Mouse (Mus musculus) cerebellum, adult 9-10 months (tissue): Measurements from ENCODE around the gene Ces3a.
A peak's percentile ranks its signal among the peaks of the same experiment; 100 is the strongest.
"Not testable (repeated sequence)": the region's sequence is repeated elsewhere in the genome, so short reads cannot be mapped to it uniquely, and the experiment has no call there.

Experiments used
- DNase-seq: peaks from one replicate; pipeline ENCODE4 v3.0.0; 2022

Gene Ces3a

DNA sequence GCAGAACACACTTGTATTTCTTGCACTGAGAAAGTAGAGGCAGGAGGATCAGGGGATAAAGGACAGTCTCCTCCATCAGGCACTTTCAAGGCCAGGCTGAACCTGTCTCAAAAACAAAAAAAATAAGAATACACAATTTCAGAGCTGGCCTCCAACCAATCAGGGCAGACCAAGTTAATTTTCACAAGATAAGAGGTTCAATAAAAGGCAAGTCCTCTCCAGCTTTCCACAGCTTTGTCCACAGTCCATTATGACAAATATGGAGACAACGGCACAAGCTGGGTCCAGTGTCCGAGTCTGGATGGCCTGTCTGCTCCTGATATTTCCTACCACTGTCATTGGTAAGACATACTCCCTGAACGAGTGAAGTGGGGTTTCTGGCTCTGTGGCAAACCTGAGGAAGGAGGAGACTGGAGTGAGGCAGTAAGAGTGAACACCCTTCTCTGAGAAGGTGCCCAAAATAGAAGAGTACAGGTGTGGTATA is at the start of gene Ces3a:
TSS of gene Ces3a (plus strand) at position 231 of the 484 bp plus-strand sequence.
- DNase-seq, result no peak

DNA sequence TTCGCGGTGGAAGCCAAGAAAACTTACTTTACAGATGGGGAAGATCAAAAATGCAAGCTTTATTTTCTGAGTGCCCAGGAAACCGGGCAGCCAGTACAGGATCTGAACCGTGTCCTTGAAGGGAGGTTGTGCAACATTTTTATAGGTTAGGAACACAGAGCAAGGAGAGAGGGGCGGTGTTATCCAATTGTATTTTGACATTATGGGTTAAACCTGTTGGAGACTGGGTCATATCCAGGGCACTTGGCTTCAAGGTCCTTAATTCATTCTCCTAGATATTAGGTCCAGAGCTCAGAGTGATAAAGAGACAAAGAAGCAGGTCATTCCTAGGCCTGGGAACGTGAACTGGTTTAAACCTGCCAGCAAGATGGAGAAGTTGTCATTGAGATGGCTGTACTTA is 49.2 kb upstream of the Ces3a start:
- no peak for DNase-seq

DNA sequence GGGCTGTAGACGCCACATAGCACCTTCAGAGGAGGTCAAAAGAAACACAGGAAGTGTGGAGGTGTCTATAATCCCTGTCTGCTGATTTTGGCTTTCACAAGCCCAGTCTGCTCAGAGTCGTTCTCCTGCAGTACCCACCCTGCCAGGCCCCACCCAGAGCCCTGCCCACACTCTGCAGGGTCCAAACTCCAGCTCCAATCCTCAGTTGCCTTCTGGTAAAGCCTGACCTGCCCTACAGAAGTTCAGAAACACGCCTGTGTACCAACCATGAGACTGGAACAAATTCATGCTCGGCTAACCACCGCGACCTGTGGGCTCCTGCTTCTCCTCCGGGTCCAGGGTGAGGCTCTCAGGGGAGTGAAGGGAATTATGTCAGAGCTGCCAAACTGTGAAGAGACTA is 47.8 kb upstream of the Ces3a start, which contains the start of gene Ces2h:
TSS of gene Ces2h (plus strand) at position 268 of the 400 bp plus-strand sequence.
- no peak for DNase-seq

DNA sequence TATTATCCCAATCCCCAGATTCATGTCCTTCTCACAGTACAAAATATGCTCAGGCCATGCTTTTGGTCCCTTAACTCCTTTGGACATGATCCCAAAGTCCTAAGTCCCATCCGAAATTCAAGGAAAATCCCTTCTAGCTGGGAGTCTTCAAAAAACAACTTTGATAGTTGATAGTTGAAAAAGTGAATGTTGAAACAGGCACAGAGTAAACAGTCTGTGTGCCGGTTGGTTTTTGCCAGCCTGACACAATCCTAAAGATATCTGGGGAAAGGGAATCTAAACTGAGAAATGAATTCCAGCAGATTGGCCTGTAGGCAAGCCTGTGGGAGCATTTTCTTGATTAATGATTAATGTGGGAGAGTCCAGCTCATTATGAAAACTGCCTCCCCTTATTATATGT is 38.4 kb upstream of the Ces3a start:
- DNase-seq, result no peak

DNA sequence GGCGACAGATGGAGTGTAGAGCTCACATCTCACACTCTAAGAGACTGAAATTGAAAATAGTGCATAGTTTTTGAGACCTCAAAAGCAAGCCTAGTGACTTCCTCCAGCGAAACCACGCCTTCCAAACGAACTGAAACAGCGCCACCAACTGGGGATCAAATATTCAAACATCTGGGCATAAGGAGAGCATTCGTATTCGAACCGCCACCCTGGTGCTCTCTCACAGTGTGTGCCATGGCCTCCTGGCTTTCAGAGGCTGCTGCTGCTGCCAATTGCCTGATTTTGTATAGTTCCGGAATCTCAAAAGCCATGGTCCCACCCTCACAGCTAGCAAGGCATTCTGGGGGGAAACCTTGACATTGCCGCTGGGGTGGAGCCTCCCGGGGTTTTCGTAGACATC is 37.3 kb upstream of the Ces3a start:
- DNase-seq, result no peak

DNA sequence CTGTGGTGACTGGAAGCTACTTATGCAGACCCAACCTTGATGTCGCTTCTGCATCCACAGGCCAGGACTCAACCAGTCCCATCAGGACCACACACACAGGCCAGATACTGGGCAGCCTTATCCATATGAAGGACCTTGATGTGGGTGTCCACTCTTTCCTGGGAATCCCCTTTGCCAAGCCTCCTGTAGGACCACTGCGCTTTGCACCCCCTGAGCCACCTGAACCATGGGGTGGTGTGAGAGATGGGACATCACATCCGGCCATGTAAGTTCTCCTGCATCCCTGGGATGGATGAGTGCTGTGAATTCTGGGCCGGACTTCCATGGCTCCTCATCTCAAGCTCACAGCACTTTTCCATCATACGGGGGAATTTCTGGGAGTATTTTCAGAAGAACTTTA is 34.0 kb upstream of the Ces3a start:
- DNase-seq, result no peak

DNA sequence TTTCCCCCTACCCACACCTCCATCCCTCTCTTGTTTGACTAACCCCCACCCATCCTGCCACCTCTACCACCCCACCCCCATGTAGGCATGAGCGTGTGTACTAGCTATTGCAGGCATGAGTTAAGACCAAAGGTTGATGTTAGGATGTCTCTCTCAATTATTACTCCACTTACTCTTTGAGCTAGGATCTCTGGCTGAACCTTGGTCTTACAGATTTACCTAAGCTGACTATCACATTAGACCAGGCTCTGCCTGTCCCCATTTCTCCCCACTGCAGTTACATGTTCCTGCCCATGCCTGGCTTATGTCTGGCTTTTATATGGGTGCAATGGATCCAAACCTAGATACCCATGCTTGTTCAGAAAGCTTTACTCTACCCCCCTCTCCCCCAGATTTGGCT is 26.4 kb upstream of the Ces3a start:
- no peak for DNase-seq

DNA sequence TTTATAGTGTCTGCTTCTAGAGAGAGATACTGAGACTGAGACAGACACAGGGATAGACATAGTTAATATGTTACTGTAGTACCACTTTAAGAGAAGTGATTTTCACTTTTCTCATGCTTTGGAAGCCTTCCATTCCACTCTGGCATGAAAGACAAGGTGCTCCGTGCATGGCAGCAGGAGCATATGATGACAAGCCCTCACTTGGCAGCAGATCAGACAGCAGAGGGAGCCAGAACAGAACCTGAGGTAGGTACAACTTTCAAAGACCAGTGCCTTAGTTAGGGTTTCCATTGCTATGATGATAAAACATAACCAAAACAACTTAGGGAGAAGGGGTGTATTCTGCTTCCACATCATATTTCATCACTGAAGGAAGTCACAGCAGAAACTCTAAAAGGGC is 25.3 kb upstream of the Ces3a start:
- peak; percentile 5 for DNase-seq

DNA sequence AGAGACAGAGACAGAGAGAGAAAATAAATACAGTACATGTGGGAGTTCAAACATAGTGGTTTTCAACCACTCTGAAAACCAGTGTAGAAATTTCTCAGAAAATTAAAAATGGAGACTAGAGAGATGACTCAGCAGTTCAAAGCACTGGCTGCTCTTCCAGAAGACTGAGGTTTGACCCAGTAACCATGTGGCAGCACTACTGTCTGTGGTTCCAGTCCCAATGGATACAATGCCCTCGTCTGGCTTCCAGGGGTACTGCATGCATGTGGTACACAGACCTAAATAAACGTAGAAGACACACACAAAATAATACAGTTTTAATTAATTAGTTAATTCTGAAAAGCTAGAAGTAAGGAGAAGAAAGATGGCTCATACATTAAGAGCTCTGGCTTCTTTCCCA is 23.4 kb upstream of the Ces3a start:
- DNase-seq, result no peak

DNA sequence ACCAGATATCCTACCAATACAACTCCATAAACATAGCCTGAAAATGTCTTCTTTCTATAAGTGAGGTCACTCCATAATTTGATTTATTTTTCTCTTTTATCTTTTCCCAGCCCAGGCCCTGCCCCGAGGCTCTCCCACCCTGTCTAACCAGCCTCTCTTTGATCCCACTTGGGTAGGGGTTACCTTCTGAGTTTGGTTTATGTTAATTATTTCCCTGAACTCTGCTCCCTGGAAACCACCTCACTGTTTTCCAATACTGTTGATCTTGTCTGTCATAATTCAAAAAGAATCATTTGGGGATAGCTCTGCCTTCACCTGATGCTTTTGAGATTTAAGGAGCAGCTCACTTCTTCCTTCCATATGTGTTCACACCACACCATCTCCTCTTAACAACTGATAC is 4.9 kb upstream of the Ces3a start:
- no peak for DNase-seq

DNA sequence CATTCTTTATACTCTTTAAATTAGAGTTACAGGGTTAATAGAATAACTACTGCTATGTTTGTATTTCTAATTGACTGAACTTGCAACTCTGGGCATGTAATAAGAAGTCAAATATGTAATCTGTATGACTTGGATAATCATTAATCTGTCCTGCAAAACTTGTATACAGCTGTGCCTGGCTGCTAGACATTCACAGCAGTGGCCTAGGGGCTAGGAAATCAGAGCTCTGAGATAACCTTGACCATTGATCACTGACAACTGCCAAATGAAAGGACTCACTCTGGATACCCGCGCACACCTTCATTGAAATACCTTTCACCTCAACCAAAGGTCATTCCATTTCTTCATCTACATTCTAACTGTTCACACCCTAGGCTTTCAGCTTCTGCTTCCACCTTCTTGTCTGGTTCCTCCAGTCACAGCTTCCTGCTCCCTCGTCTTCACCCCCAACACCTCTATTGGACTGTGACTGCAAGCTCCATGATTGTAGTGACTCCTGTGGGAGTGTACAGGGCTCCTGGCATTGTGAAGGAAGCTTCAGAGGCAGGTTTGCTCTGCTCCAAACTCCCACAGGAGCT is 2.5 kb upstream of the Ces3a start:
- no peak for DNase-seq

DNA sequence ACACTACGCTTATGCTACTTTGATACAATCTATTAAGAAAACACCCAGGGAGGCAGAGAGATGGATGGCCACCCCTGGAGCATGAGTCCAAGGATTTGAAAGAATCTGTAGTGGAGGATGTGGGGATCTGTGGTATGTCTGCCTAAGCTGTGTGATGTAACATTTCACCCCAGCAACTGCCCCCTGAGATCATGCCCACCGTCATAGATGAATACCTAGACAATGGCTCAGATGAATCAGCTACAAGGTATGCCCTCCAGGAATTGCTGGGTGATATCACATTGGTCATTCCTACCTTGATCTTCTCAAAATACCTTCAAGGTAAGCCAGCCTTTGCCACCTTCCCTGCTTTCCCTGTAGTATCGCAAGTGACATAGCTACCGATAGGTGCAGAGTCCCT is 7.8 kb downstream of the Ces3a start:
- DNase-seq, result no peak

DNA sequence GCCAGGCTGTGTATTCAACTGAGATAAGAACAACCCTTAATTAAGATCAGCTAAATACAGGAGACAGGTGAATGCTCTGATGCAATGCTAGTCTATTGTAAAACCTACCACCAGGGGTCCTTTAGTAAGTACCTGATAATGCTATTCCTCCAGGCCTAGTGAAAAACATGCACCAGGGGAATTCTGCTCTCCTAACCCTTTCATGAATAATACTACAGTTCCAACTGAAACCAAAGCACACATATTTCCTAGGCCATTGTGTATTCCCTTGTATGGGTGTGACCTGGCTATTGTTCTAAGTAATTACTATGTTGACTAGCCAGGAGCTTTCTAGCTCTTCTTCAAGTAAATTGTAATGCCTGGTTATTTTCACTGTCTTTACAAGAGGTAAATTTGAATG is 11.7 kb downstream of the Ces3a start:
- DNase-seq, result no peak

DNA sequence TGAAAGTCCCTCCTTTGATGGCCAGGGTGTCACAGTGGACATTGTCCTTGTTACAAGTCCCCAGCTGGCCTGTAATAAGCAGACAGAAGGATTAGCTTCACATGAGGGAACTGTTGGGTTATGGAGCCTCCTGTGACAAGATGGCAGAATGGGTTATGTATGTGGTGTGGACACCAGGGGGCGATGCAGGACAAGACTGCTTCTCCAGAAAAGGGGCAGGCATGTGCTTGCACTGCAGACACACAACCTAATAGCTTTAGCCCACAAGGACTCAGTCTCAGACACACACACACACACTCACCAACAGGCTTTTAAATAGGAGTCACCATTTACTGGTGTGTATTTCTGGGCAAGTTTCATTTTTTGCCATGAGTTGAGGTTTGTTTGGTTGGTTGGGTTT is 18.4 kb downstream of the Ces3a start:
- peak; percentile 3 for DNase-seq

DNA sequence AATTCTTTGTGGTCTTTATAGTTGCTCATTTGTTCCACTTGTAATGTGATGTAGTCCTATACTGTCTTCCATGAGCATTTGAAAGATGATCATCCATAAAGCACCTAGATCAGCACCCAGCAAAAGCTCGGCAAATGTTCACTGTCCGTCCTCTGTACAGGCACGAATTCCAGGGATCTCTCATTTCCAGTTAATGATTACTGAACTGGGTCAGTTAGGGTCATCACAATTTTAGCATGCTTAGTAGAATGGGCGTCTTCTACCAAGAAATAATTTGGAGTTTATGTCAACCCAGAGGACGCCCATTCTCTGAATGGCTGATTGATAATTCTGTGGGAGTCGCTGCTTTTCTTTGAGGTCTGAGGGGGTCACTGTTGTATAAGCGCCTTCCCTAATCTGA is 19.5 kb downstream of the Ces3a start:
- not testable (repeated sequence) for DNase-seq

DNA sequence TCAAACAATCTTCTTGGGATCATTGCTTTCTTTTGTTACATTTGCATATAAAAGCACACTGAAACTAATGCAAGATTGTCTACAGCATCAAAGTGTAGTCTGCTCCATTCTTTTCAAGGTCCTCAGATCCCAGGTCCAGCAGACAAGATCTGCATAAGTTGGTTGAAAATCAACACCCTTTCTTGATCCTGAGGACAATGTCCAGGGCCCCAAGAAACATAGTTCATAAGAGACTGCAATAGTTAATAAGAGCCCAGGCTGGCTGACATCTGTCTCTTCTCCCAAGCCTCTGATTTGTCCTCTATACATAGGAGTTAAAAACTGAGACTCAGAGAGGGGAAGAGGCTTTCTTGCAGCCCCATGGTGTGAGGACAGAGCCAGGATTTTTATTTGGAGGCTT is 20.6 kb downstream of the Ces3a start:
- no peak for DNase-seq

DNA sequence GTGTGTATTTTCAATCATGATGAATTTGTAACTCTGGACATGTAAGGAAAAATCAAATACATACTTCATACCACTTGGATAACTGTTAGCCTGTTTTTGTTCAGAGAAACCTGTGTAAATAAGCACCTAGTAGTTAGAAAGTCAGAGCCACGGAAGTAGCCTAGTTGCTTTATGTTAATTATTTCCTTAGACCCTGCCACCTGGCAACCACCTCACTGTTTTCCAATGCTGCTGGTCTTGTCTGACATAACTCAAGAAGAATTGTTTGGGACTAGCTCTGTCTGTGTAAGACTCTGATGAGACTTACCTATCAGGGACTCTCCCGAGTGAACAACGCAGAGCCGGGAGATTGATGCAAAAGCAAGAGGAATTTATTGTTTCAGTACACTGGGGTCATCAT is 28.2 kb downstream of the Ces3a start:
- no peak for DNase-seq

DNA sequence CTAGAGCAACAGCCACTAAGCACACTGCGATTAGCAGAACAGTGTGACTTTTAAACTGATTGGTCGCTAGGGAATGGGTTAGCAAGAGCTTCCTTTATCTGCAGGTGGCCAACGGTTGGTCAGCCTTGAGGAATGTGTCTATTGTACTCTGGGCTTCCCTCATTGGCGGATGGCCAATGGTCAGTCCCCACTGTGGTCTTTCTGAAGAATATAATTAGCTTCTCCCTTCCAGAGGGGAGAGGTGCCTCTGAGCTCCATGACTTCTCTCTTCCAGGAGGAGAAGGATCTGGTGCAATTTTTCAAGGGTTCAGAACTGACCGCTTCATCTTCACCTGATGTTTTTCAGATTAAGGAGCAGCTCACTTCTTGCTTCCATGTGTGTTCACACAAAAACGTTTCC is 28.7 kb downstream of the Ces3a start:
- DNase-seq, result no peak

DNA sequence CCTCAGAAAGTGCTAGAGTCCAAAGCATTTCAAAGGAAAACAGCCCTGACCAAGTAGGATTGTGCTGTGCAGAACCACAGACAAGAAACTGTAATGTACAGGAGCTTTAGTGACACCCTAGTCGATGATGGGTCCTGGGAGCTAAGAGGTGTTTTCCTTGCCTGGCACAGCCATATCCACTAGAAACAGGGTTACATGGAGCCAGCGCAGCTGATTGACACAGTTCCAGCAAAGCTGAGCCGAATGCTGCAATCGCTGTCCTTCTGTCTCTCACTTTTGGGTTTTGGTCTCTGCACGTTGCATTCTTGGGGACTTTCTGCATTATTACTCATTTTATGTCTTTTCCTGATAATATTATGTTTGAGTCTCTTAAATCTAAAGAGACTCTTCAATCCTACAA is 30.2 kb downstream of the Ces3a start:
- no peak for DNase-seq

DNA sequence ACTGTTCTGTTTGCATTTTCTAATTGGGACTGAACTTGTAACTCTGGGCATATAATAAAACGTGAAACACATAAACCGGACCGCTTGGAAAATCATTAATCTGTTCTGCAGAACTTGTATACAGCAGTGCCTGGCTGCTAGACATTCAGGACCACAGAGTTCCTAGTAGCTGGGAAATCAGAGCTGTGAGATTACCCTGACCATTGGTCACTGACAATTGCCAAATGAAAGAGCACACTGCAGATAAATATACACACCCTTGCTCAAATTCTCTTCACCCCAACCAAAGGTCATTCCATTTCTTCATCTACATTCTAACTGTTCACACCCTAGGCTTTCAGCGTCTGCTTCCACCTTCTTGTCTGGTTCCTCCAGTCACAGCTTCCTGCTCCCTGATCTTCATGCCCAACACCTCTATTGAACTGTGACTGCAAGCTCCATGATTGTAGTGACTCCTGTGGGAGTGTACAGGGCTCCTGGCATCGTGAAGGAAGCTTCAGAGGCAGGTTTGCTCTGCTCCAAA is 32.5 kb downstream of the Ces3a start:
- no peak for DNase-seq

DNA sequence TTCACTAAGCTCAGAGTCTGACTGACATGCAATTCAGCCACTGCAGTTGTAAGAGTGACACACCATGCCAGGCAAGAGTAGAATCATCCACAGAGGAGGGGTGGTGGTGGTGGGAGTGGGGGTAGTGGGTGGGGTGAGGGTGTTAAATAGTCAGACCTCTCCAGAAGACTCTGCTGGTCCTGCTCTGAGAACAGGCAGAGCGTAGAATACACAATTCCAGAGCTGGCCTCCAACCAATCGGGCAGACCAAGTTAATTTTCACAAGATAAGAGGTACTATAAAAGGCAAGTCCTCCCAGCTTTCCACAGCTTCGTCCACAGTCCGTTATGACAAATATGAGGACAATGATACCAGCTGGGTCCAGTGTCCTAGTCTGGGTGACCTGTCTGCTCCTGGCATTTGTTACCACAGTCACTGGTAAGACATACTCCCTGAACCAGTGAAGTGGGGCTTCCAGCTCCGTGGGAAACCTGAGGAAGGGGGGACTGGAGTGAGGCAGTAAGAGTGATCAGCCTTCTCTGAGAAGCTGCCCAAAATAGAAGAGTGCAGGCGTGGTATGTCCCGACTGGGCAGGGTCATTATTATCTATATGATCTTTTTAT is 35.1 kb downstream of the Ces3a start, which contains the start of gene Ces3b:
TSS of gene Ces3b (plus strand) at position 305 of the 602 bp plus-strand sequence.
- no peak for DNase-seq

DNA sequence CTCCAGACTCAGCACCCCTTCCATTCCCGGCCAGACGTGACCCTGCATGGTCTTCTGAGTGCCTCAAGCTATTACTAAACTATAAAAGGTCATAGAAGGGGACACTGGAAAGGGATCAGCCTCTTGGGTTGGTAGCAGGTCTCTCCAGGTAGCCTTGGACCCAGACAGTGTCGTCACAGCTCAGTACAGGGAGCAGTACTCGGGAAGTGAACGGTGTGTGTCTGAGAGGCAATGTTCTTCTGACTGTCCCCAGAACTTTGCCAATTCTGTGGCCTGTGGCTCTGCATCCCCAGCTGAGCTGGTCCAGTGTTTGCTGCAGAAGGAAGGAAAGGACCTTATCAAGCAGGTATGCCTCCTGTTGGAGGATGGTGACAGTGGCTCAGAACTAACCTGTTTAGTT is 39.8 kb downstream of the Ces3a start:
- not testable (repeated sequence) for DNase-seq

DNA sequence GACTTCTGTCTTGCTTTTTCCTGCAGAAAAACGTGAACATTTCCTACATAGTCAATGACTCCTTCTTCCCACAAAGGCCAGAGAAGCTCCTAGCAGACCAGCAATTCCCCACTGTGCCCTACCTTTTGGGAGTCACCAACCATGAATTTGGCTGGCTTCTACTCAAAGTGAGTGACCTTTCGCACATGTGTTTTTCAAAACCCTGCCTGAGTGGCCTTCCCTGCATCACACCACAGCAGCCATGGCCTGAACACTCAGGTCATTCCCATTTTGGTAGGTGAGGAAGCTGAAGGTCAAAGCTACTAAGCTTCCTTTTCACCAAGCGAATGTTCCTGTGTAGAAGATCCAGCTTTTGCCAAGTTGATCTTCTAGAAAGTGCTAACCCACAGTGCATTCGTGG is 40.2 kb downstream of the Ces3a start:
- DNase-seq, result no peak

DNA sequence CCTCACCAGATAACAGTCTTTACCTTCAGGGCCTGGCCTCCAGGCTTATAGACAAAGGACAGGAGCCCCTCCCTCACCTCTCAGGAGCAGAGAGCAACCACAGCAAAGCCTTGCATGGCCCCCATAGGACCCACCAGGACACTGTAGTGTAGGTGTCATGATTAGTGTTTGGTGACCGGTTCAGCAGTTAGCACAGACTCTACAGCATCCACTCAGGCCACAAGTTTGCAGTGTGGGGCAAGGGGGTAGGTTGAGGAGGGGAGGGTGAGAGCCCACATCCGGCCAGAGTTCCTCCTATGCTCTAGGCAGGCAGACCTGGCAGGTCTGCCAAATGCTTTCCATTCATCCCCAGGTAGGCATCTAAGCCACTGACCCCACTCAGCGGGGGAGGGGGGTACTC is 45.6 kb downstream of the Ces3a start:
- no peak for DNase-seq
